Comparison of ENCODE assay signal across 8 mouse cellular contexts in genomic region chr2:168741273-168742058, GRCm38 (mm10). TPM values are rescaled to one million over a fixed set of nuclear protein-coding genes. Genes with fewer than 3 reads are reported as not detected.
A peak's percentile ranks its signal among the peaks of the same experiment; 100 is the strongest.
DNase-seq lines count a peak whose midpoint lies in the region; ATAC-seq and TF ChIP-seq lines count a peak whose summit lies in the region.

No protein-coding gene starts in this region.

- peak overlapping the region; percentile 72 for H3K9ac ChIP-seq in limb, embryonic 11.5 days (ENCODE audit: low read length)
- H3K9ac ChIP-seq in midbrain, embryonic 13.5 days (replicated peaks): peak overlapping the region; percentile 97
- peak overlapping the region; percentile 68 for H3K9ac ChIP-seq in stomach, embryonic 14.5 days (replicated peaks; ENCODE audit: low read depth, low read length)

- ATAC-seq in limb, embryonic 11.5 days (ENCODE audit: insufficient number of reproducible peaks, low FRiP score, low TSS enrichment, low read depth): peak; percentile 73
- ATAC-seq in midbrain, embryonic 13.5 days: peak; percentile 85
- ATAC-seq in stomach, embryonic 14.5 days (ENCODE audit: insufficient number of reproducible peaks, insufficient read depth, low FRiP score, low read depth): peak; percentile 94

- H3K4me1 ChIP-seq in embryonic facial prominence, embryonic 10.5 days: peaks cover 20% of the 10 kb centered on the region
- no peaks in the 10 kb centered on the region for H3K4me1 ChIP-seq in limb, embryonic 11.5 days (ENCODE audit: control insufficient read depth, insufficient read depth, low read length)
- peaks cover 10% of the 10 kb centered on the region for H3K4me1 ChIP-seq in midbrain, embryonic 13.5 days (replicated peaks)
- H3K4me1 ChIP-seq in stomach, embryonic 14.5 days (ENCODE audit: control insufficient read depth, insufficient read depth, low read length): peaks cover 2% of the 10 kb centered on the region; the same call in 1 of the 2 replicates

- TF ChIP-seq CTCF in gastrocnemius, adult 2 months (IDR thresholded peaks at IDR 0.05): peak; percentile 20; the same call in 1 of the 2 replicates

- H3K27ac ChIP-seq in gastrocnemius, adult 2 months: peak overlapping the region; percentile 81
- H3K27ac ChIP-seq in embryonic facial prominence, embryonic 10.5 days (replicated peaks): peak overlapping the region; percentile 90
- H3K27ac ChIP-seq in limb, embryonic 11.5 days (replicated peaks; ENCODE audit: low read depth, low read length): no peak overlapping the region; the same call in 1 of the 2 replicates
- H3K27ac ChIP-seq in midbrain, embryonic 13.5 days: peak overlapping the region; percentile 96
- peak overlapping the region; percentile 79 for H3K27ac ChIP-seq in stomach, embryonic 14.5 days (ENCODE audit: low read length)

- H3K9me3 ChIP-seq in embryonic facial prominence, embryonic 10.5 days: 0 out of 2 replicates have a peak, but pooled peaks cover 4% of the 10 kb centered on the region
- H3K9me3 ChIP-seq in limb, embryonic 11.5 days (ENCODE audit: control insufficient read depth, low read length): no peaks in the 10 kb centered on the region
- no peaks in the 10 kb centered on the region for H3K9me3 ChIP-seq in midbrain, embryonic 13.5 days
- no peaks in the 10 kb centered on the region for H3K9me3 ChIP-seq in stomach, embryonic 14.5 days (ENCODE audit: control insufficient read depth, low read depth, low read length)

- no peaks in the 10 kb centered on the region for H3K27me3 ChIP-seq in embryonic facial prominence, embryonic 10.5 days (replicated peaks; ENCODE audit: low read depth, poor library complexity, severe bottlenecking)
- H3K27me3 ChIP-seq in limb, embryonic 11.5 days (ENCODE audit: control insufficient read depth, insufficient read depth, low read length): no peaks in the 10 kb centered on the region
- H3K27me3 ChIP-seq in midbrain, embryonic 13.5 days: no peaks in the 10 kb centered on the region
- no peaks in the 10 kb centered on the region for H3K27me3 ChIP-seq in stomach, embryonic 14.5 days (ENCODE audit: control insufficient read depth, insufficient read depth, low read length)

- H3K4me2 ChIP-seq in limb, embryonic 11.5 days (ENCODE audit: low read depth, severe bottlenecking): peak overlapping the region; percentile 75
- H3K4me2 ChIP-seq in midbrain, embryonic 13.5 days (replicated peaks): peak overlapping the region; percentile 56
- peak overlapping the region; percentile 65 for H3K4me2 ChIP-seq in stomach, embryonic 14.5 days (replicated peaks; ENCODE audit: low read depth, low read length)

- no peaks in the 10 kb centered on the region for H3K36me3 ChIP-seq in embryonic facial prominence, embryonic 10.5 days (replicated peaks)
- H3K36me3 ChIP-seq in limb, embryonic 11.5 days (ENCODE audit: control insufficient read depth, insufficient read depth, low read length): no peaks in the 10 kb centered on the region
- H3K36me3 ChIP-seq in midbrain, embryonic 13.5 days: peaks cover 10% of the 10 kb centered on the region; the same call in 1 of the 2 replicates
- no peaks in the 10 kb centered on the region for H3K36me3 ChIP-seq in stomach, embryonic 14.5 days (ENCODE audit: control insufficient read depth, insufficient read depth, low read length)

- DNase-seq in gastrocnemius, adult 2 months: peak; percentile 51
- no peak for DNase-seq in gastrocnemius, adult 8-10 months (ENCODE audit: low spot score in 2 of 2)
- peak; percentile 87 for DNase-seq in embryonic facial prominence, embryonic 10.5 days (ENCODE audit: low spot score)
- peak; percentile 45 to 50 for DNase-seq in heart, adult 9 months (ENCODE audit: low spot score in 2 of 2)
- DNase-seq in kidney, adult 8-10 months: peak; percentile 90
- DNase-seq in limb, embryonic 11.5 days (ENCODE audit: low spot score): peak; percentile 83

- intact Hi-C loops in gastrocnemius, adult 2 months (cut with DNase I): loop anchor here (1.0 kb wide), 1 partner anchor 50 kb away; no protein-coding TSS in a partner anchor

- peak overlapping the region; percentile 91 for H3K4me3 ChIP-seq in gastrocnemius, adult 2 months
- peak overlapping the region; percentile 89 for H3K4me3 ChIP-seq in embryonic facial prominence, embryonic 10.5 days
- H3K4me3 ChIP-seq in limb, embryonic 11.5 days (ENCODE audit: low read depth, low read length): peak overlapping the region; percentile 86
- peak overlapping the region; percentile 92 for H3K4me3 ChIP-seq in midbrain, embryonic 13.5 days (replicated peaks)
- peak overlapping the region; percentile 74 for H3K4me3 ChIP-seq in stomach, embryonic 14.5 days (ENCODE audit: low read depth, low read length)

- WGBS in embryonic facial prominence, embryonic 10.5 days: 5% methylated on average over 101 of the region's 108 CpGs
- WGBS in limb, embryonic 11.5 days: 1% methylated on average over 38 of the region's 108 CpGs
- under 1% methylated on average over 55 of the region's 108 CpGs for WGBS in midbrain, embryonic 13.5 days
- under 1% methylated on average over 38 of the region's 108 CpGs for WGBS in stomach, embryonic 14.5 days

RNA-seq across cellular contexts. Expression of gene Atp9a, which starts 0.7 kb away (rescaled TPM):
- total RNA-seq in gastrocnemius, adult 2 months (2021): 10 to 100 TPM; 15.3 to 25.0 TPM
- 10 to 100 TPM; 23.0 to 28.0 (median 26.2) TPM for total RNA-seq in gastrocnemius, adult 8-10 months (2022)
- 9.3 and 9.4 TPM in 2 replicates for polyA plus RNA-seq in embryonic facial prominence, embryonic 10.5 days (2016; fragmentation: Nextera tagmentation; extraction: Ambion mirVana)
- polyA plus RNA-seq in limb, embryonic 11.5 days (2014; fragmentation: Nextera tagmentation; extraction: Ambion mirVana): 7.0 and 7.5 TPM in 2 replicates
- 61.1 and 63.6 TPM in 2 replicates for polyA plus RNA-seq in midbrain, embryonic 13.5 days (2015; fragmentation: Nextera tagmentation; extraction: Ambion mirVana)
- polyA plus RNA-seq in stomach, embryonic 14.5 days (2014; fragmentation: Nextera tagmentation; extraction: Ambion mirVana): 12.6 and 14.3 TPM in 2 replicates

RNA-seq across cellular contexts. Expression of gene Sall4, which starts 26.3 kb away (rescaled TPM):
- 1 to 10 TPM; 1.6 to 2.4 TPM for total RNA-seq in gastrocnemius, adult 2 months (2021)
- total RNA-seq in gastrocnemius, adult 8-10 months (2022): 1 to 10 TPM; 1.3 to 5.7 (median 2.6) TPM
- 34.6 and 50.1 TPM in 2 replicates for polyA plus RNA-seq in embryonic facial prominence, embryonic 10.5 days (2016; fragmentation: Nextera tagmentation; extraction: Ambion mirVana)
- polyA plus RNA-seq in limb, embryonic 11.5 days (2014; fragmentation: Nextera tagmentation; extraction: Ambion mirVana): 12.5 and 16.8 TPM in 2 replicates
- polyA plus RNA-seq in midbrain, embryonic 13.5 days (2015; fragmentation: Nextera tagmentation; extraction: Ambion mirVana): 2.2 and 5.5 TPM in 2 replicates
- 0.91 and 2.1 TPM in 2 replicates for polyA plus RNA-seq in stomach, embryonic 14.5 days (2014; fragmentation: Nextera tagmentation; extraction: Ambion mirVana)

Comparison
In these comparisons a context has a peak if more than half of its experiments do, and no peak if none do; other contexts are left out.
1. DNase-seq: peak in gastrocnemius, adult 2 months (single experiment), embryonic facial prominence, embryonic 10.5 days (single experiment), heart, adult 9 months (2 of 2), kidney, adult 8-10 months (2 of 2) and limb, embryonic 11.5 days (single experiment); none in gastrocnemius, adult 8-10 months (0 of 2).
2. Peak in every context shown above with its lines, with median percentiles within 50 percentile points of each other: H3K4me3 ChIP-seq, ATAC-seq, H3K4me2 ChIP-seq and H3K9ac ChIP-seq.